Mouse (Mus musculus): Measurements from ENCODE around the gene Arhgef28. TPM values are rescaled to one million over a fixed set of nuclear protein-coding genes. Genes with fewer than 3 reads are reported as not detected.
A peak's percentile ranks its signal among the peaks of the same experiment; 100 is the strongest.

Gene Arhgef28
- polyA plus RNA-seq, 1 experiment from 2014 or later: 8.6 TPM

DNA sequence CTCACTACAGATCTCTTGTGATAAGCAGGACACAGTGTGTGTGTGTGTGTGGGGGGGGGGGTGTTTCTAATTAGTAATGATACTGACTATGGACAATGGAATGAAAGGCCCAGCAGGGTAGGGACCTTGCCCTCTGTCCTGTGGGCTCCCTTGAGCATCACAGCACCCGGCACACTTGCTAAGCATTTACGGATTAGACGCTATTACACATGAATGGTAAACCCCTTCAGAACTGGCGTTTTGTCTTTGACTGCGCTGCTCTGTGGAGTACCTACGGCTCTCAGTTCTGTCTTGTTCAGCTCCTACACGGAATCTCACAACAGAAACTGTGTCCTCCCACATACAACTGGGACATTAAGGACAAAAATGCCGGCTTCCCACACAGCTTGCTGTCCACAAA, 151.0 kb downstream of the Arhgef28 start:
- DNase-seq (ENCODE audit: low spot score) (no peak), ATAC-seq (replicated peaks; ENCODE audit: insufficient number of reproducible peaks, low FRiP score, low TSS enrichment, low read depth) (no peak)
- no peak overlapping the region for H3K4me3 ChIP-seq (ENCODE audit: low read depth, low read length)

GRCm38 (mm10) chr13:98040628-98041150, 165.6 kb downstream of the Arhgef28 start:
- Histone ChIP-seq H3K27ac (replicated peaks; ENCODE audit: low read depth, low read length) (no peak overlapping the region), H3K9me3 (replicated peaks; ENCODE audit: control insufficient read depth, low read length) (no peaks in the 10 kb centered on the region), H3K4me2 (ENCODE audit: low read depth, low read length) (no peak overlapping the region), H3K4me1 (ENCODE audit: control insufficient read depth, insufficient read depth, low read length) (no peaks in the 10 kb centered on the region), H3K36me3 (replicated peaks; ENCODE audit: control insufficient read depth, insufficient read depth, low read depth, low read length) (no peaks in the 10 kb centered on the region), H3K4me3 (ENCODE audit: low read depth, low read length) (no peak overlapping the region), H3K9ac (replicated peaks; ENCODE audit: low read length) (no peak overlapping the region), H3K27me3 (ENCODE audit: control insufficient read depth, insufficient read depth, low read length) (no peaks in the 10 kb centered on the region)
- peak; percentile 20 for DNase-seq (ENCODE audit: low spot score)
- ATAC-seq (replicated peaks; ENCODE audit: insufficient number of reproducible peaks, low FRiP score, low TSS enrichment, low read depth): no peak
- 70% methylated on average over 3 of the region's 3 CpGs for WGBS

More for the DNA sequence above, 151.0 kb downstream of the Arhgef28 start:
- Histone ChIP-seq H3K9ac (replicated peaks; ENCODE audit: low read length) (no peak overlapping the region), H3K9me3 (replicated peaks; ENCODE audit: control insufficient read depth, low read length) (no peaks in the 10 kb centered on the region), H3K4me1 (ENCODE audit: control insufficient read depth, insufficient read depth, low read length) (no peaks in the 10 kb centered on the region), H3K27ac (replicated peaks; ENCODE audit: low read depth, low read length) (no peak overlapping the region), H3K27me3 (ENCODE audit: control insufficient read depth, insufficient read depth, low read length) (no peaks in the 10 kb centered on the region), H3K4me2 (ENCODE audit: low read depth, low read length) (no peak overlapping the region), H3K36me3 (replicated peaks; ENCODE audit: control insufficient read depth, insufficient read depth, low read depth, low read length) (no peaks in the 10 kb centered on the region)
- 78% methylated on average over 8 of the region's 8 CpGs for whole genome bisulfite sequencing

GRCm38 (mm10) chr13:98038731-98039130, 167.5 kb downstream of the Arhgef28 start:
- Histone ChIP-seq H3K9me3 (replicated peaks; ENCODE audit: control insufficient read depth, low read length) (no peaks in the 10 kb centered on the region), H3K36me3 (replicated peaks; ENCODE audit: control insufficient read depth, insufficient read depth, low read depth, low read length) (no peaks in the 10 kb centered on the region), H3K27me3 (ENCODE audit: control insufficient read depth, insufficient read depth, low read length) (no peaks in the 10 kb centered on the region), H3K4me1 (ENCODE audit: control insufficient read depth, insufficient read depth, low read length) (no peaks in the 10 kb centered on the region), H3K27ac (replicated peaks; ENCODE audit: low read depth, low read length) (no peak overlapping the region), H3K4me3 (ENCODE audit: low read depth, low read length) (no peak overlapping the region), H3K9ac (replicated peaks; ENCODE audit: low read length) (no peak overlapping the region), H3K4me2 (ENCODE audit: low read depth, low read length) (no peak overlapping the region)
- no peak for ATAC-seq (replicated peaks; ENCODE audit: insufficient number of reproducible peaks, low FRiP score, low TSS enrichment, low read depth)
- WGBS: 80% methylated on average over 3 of the region's 3 CpGs
- no peak for DNase-seq (ENCODE audit: low spot score)

DNA sequence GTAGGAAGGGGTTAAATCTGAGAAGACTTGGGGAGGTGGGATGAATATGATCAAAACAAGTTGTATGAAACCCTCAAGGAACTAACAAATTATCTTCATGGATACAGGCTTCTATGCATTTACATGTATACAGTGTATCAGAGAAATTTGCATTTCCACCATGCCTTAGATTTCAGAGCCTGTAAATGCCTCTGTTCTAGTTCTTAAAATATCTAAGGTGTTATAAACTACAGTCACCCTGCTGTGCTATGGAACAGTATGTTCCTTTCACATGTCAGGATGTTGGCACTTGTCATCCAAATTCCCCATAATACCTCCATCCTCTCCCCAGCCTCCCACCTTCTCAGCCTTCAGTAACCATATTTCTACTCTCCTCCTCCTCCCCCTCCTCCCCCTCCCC, 168.5 kb downstream of the Arhgef28 start:
- no peak for ATAC-seq (replicated peaks; ENCODE audit: insufficient number of reproducible peaks, low FRiP score, low TSS enrichment, low read depth)
- H3K4me3 ChIP-seq (ENCODE audit: low read depth, low read length): no peak overlapping the region
- H3K9ac ChIP-seq (replicated peaks; ENCODE audit: low read length): no peak overlapping the region
- no peaks in the 10 kb centered on the region for H3K4me1 ChIP-seq (ENCODE audit: control insufficient read depth, insufficient read depth, low read length)
- no peaks in the 10 kb centered on the region for H3K27me3 ChIP-seq (ENCODE audit: control insufficient read depth, insufficient read depth, low read length)
- H3K9me3 ChIP-seq (replicated peaks; ENCODE audit: control insufficient read depth, low read length): no peaks in the 10 kb centered on the region
- no peak overlapping the region for H3K27ac ChIP-seq (replicated peaks; ENCODE audit: low read depth, low read length)
- DNase-seq (ENCODE audit: low spot score): no peak
- H3K4me2 ChIP-seq (ENCODE audit: low read depth, low read length): no peak overlapping the region
- H3K36me3 ChIP-seq (replicated peaks; ENCODE audit: control insufficient read depth, insufficient read depth, low read depth, low read length): no peaks in the 10 kb centered on the region

- Histone ChIP-seq H3K36me3 (replicated peaks; ENCODE audit: control insufficient read depth, insufficient read depth, low read depth, low read length) (no peaks in the 10 kb centered on the region), H3K4me3 (ENCODE audit: low read depth, low read length) (no peak overlapping the region), H3K27me3 (ENCODE audit: control insufficient read depth, insufficient read depth, low read length) (no peaks in the 10 kb centered on the region), H3K4me1 (ENCODE audit: control insufficient read depth, insufficient read depth, low read length) (no peaks in the 10 kb centered on the region), H3K4me2 (ENCODE audit: low read depth, low read length) (peak overlapping the region; percentile 11; the same call in 1 of the 2 replicates), H3K9me3 (replicated peaks; ENCODE audit: control insufficient read depth, low read length) (no peaks in the 10 kb centered on the region), H3K9ac (replicated peaks; ENCODE audit: low read length) (0 out of 2 replicates have a peak overlapping the region, but pooled peaks have one; percentile 9), H3K27ac (replicated peaks; ENCODE audit: low read depth, low read length) (no peak overlapping the region)
- ATAC-seq (replicated peaks; ENCODE audit: insufficient number of reproducible peaks, low FRiP score, low TSS enrichment, low read depth) (0 out of 2 replicates have a peak, but pooled peaks have one; percentile 70), DNase-seq (ENCODE audit: low spot score) (no peak)
- 26% methylated on average over 5 of the region's 5 CpGs for WGBS
Measured at GRCm38 (mm10) chr13:98031642-98031960, 174.6 kb downstream of the Arhgef28 start.

- Histone ChIP-seq H3K4me3 (ENCODE audit: low read depth, low read length) (no peak overlapping the region), H3K9ac (replicated peaks; ENCODE audit: low read length) (0 out of 2 replicates have a peak overlapping the region, but pooled peaks have one; percentile 9)
Measured at GRCm38 (mm10) chr13:98030959-98031641, 175.1 kb downstream of the Arhgef28 start.

DNA sequence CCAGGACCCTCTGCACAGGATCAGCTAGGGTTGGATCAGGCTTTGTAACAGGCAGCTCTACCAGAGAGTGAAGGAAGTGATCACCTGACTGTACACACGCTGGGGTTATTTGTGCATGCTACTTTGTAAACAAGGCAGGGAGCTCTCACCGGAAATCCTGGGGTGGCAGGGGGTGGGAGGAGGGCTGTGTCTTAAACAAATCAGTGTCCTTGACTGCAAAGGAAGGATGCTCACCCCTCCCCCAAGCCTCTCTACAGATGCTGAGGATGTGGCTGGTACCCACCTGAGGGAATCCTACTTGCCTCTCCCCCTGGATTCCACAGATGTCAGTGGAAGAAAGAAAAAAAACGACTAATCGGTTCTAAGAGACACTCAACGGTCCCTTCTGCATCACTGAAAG, 176.2 kb downstream of the Arhgef28 start:
- Histone ChIP-seq H3K27ac (replicated peaks; ENCODE audit: low read depth, low read length) (no peak overlapping the region), H3K36me3 (replicated peaks; ENCODE audit: control insufficient read depth, insufficient read depth, low read depth, low read length) (no peaks in the 10 kb centered on the region), H3K27me3 (ENCODE audit: control insufficient read depth, insufficient read depth, low read length) (no peaks in the 10 kb centered on the region), H3K4me2 (ENCODE audit: low read depth, low read length) (no peak overlapping the region), H3K4me1 (ENCODE audit: control insufficient read depth, insufficient read depth, low read length) (no peaks in the 10 kb centered on the region), H3K9ac (replicated peaks; ENCODE audit: low read length) (no peak overlapping the region), H3K4me3 (ENCODE audit: low read depth, low read length) (no peak overlapping the region), H3K9me3 (replicated peaks; ENCODE audit: control insufficient read depth, low read length) (no peaks in the 10 kb centered on the region)
- ATAC-seq (replicated peaks; ENCODE audit: insufficient number of reproducible peaks, low FRiP score, low TSS enrichment, low read depth): no peak
- no peak for DNase-seq (ENCODE audit: low spot score)
- 19% methylated on average over 5 of the region's 5 CpGs for WGBS

More at GRCm38 (mm10) chr13:98030959-98031641, 175.1 kb downstream of the Arhgef28 start:
- peak; percentile 45; the same call in 1 of the 2 replicates for ATAC-seq (replicated peaks; ENCODE audit: insufficient number of reproducible peaks, low FRiP score, low TSS enrichment, low read depth)
- Histone ChIP-seq H3K4me1 (ENCODE audit: control insufficient read depth, insufficient read depth, low read length) (no peaks in the 10 kb centered on the region), H3K27me3 (ENCODE audit: control insufficient read depth, insufficient read depth, low read length) (no peaks in the 10 kb centered on the region), H3K27ac (replicated peaks; ENCODE audit: low read depth, low read length) (no peak overlapping the region), H3K9me3 (replicated peaks; ENCODE audit: control insufficient read depth, low read length) (no peaks in the 10 kb centered on the region), H3K4me2 (ENCODE audit: low read depth, low read length) (peak overlapping the region; percentile 11; the same call in 1 of the 2 replicates), H3K36me3 (replicated peaks; ENCODE audit: control insufficient read depth, insufficient read depth, low read depth, low read length) (no peaks in the 10 kb centered on the region)
- 13% methylated on average over 16 of the region's 16 CpGs for WGBS
- peak; percentile 94 for DNase-seq (ENCODE audit: low spot score)

DNA sequence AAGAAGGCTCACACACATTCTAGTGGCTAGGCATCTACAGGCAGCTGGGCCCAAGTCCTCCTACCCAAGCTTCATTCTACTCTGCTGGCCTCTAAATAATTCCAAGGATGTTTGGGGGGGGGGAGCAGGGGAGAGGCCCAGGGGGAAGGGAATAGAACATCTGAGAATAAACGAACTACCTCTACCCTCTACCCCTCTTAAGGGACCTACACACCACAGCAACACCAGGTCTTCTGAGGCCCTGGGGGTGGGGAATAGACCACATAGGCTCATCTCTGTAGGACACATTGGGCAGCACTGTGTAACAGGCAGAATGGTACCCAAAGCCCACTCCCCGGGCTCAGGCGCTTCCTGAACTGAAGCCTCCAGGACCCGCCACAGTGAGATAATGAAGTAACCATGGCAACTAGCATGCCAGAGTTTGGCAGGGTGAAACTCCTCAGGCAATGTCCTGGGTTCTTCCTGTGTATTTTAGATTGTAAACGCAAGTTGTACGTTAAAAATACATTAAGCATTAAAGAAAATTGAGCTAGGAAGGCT, 177.5 kb downstream of the Arhgef28 start:
- Histone ChIP-seq H3K27ac (replicated peaks; ENCODE audit: low read depth, low read length) (no peak overlapping the region), H3K4me2 (ENCODE audit: low read depth, low read length) (no peak overlapping the region), H3K4me1 (ENCODE audit: control insufficient read depth, insufficient read depth, low read length) (no peaks in the 10 kb centered on the region), H3K27me3 (ENCODE audit: control insufficient read depth, insufficient read depth, low read length) (no peaks in the 10 kb centered on the region), H3K36me3 (replicated peaks; ENCODE audit: control insufficient read depth, insufficient read depth, low read depth, low read length) (no peaks in the 10 kb centered on the region), H3K9me3 (replicated peaks; ENCODE audit: control insufficient read depth, low read length) (no peaks in the 10 kb centered on the region), H3K4me3 (ENCODE audit: low read depth, low read length) (no peak overlapping the region), H3K9ac (replicated peaks; ENCODE audit: low read length) (no peak overlapping the region)
- 34% methylated on average over 6 of the region's 6 CpGs for WGBS
- ATAC-seq (replicated peaks; ENCODE audit: insufficient number of reproducible peaks, low FRiP score, low TSS enrichment, low read depth): no peak
- DNase-seq (ENCODE audit: low spot score): peak; percentile 36

Data from embryonic facial prominence, embryonic 11.5 days (tissue).